Mouse (Mus musculus) forebrain, embryonic 11.5 days (tissue): ENCODE measurements around the gene Hrc. TPM values are rescaled to one million over a fixed set of nuclear protein-coding genes. Genes with fewer than 3 reads are reported as not detected.

ENCODE experiments used
- ATAC-seq: fragments of 200-750 bp; cut with Nextera tagmentation; replicated peaks from 2 replicates; pipeline ENCODE4 v1.8.0; 2017; ENCODE audit warnings: moderate TSS enrichment; ENCODE audit not compliant: low FRiP score
- DNase-seq: peaks from one replicate; pipeline ENCODE4 v3.0.0-alpha.2; 2017; ENCODE audit warnings: low spot score
- H3K27ac ChIP-seq: fragments of 300-500 bp; sonication (generic); 2 replicates; pipeline ENCODE4 v1.5.1; 2014; ENCODE audit warnings: low read depth, low read length
- H3K27me3 ChIP-seq: fragments of 300-500 bp; sonication (generic); 2 replicates; pipeline ENCODE4 v1.6.1; 2014; ENCODE audit warnings: mild to moderate bottlenecking, low read length, mixed read lengths; ENCODE audit not compliant: control insufficient read depth, insufficient read depth
- H3K36me3 ChIP-seq: fragments of 300-500 bp; sonication (generic); 2 replicates; pipeline ENCODE4 v1.6.1; 2014; ENCODE audit warnings: mild to moderate bottlenecking, low read length, moderate library complexity, mixed read lengths; ENCODE audit not compliant: control insufficient read depth, insufficient read depth
- H3K4me1 ChIP-seq: fragments of 300-500 bp; sonication (generic); replicated peaks from 2 replicates; pipeline ENCODE4 v1.6.1; 2014; ENCODE audit warnings: low read length, mixed read lengths; ENCODE audit not compliant: control insufficient read depth, insufficient read depth
- H3K4me2 ChIP-seq: fragments of 300-500 bp; sonication (generic); 2 replicates; pipeline ENCODE4 v1.6.1; 2014; ENCODE audit warnings: low read depth, mild to moderate bottlenecking, low read length, moderate library complexity, mixed read lengths; ENCODE audit not compliant: severe bottlenecking
- H3K4me3 ChIP-seq: fragments of 300-500 bp; sonication (generic); 2 replicates; pipeline ENCODE4 v1.5.1; 2014; ENCODE audit warnings: low read depth, low read length
- H3K9ac ChIP-seq: fragments of 300-500 bp; sonication (generic); 2 replicates; pipeline ENCODE4 v1.6.1; 2014; ENCODE audit warnings: low read length
- H3K9me3 ChIP-seq: fragments of 300-500 bp; sonication (generic); 2 replicates; pipeline ENCODE4 v1.6.1; 2016; ENCODE audit warnings: low read length, mixed read lengths; ENCODE audit not compliant: control insufficient read depth
- WGBS: fragments of 180-500 bp; shearing (Covaris S2); extraction: QIAGEN DNeasy Blood & Tissue Kit; methylation state at CpG from one replicate; pipeline ENCODE4 v1.1.7; 2014; 5-methylcytosine and 5-hydroxymethylcytosine counted together
- polyA plus RNA-seq: library from polyadenylated mRNA; unstranded; fragments of >200 nt; fragmentation: Nextera tagmentation; extraction: Ambion mirVana; gene quantifications from 2 replicates; pipeline ENCODE4 v1.2.1, GENCODE M21; 2014

The Hrc gene
- polyA plus RNA-seq, 1 experiment from 2014 or later = not detected

- Histone ChIP-seq H3K9ac (no peak overlapping the region), H3K27ac (no peak overlapping the region), H3K27me3 (no peaks in the 10 kb centered on the region), H3K9me3 (no peaks in the 10 kb centered on the region), H3K4me2 (no peak overlapping the region), H3K36me3 (no peaks in the 10 kb centered on the region), H3K4me3 (no peak overlapping the region), H3K4me1 (peaks cover 2% of the 10 kb centered on the region; the same call in 1 of the 2 replicates)
- ATAC-seq (no peak), DNase-seq (no peak)
- 66% methylated on average over 14 of the region's 15 CpGs for WGBS
Measured at GRCm38 (mm10) chr7:45308551-45309240, 26.4 kb upstream of the Hrc start.

DNA sequence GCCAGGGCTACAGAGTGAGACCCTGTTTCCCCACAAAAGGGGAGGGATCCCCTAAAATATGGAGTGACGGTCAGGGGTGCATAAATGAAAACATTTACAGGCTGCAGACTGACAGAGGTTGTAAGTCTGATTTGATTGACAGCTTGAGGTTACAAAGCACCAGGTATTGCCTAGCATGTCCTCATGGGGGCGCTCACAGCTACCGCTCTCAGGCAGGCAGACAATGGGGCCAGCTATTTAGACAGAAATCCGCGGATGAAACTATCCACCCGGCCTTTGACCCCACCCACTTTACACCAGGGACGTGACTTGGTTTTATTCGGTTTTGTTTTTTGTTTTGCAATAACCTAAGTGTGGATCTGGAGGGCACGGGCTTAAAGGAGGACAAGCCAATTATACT lies 25.6 kb upstream of the Hrc start:
- peaks cover 2% of the 10 kb centered on the region; the same call in 1 of the 2 replicates for H3K4me1 ChIP-seq
- H3K4me2 ChIP-seq = no peak overlapping the region
- no peak overlapping the region for H3K9ac ChIP-seq
- DNase-seq (peak; percentile 83), ATAC-seq (0 out of 2 replicates have a peak, but pooled peaks have one; percentile 18)
- WGBS = 10% methylated on average over 9 of the region's 9 CpGs
- no peak overlapping the region for H3K4me3 ChIP-seq
- no peaks in the 10 kb centered on the region for H3K9me3 ChIP-seq
- no peak overlapping the region for H3K27ac ChIP-seq
- no peaks in the 10 kb centered on the region for H3K36me3 ChIP-seq
- H3K27me3 ChIP-seq = no peaks in the 10 kb centered on the region

DNA sequence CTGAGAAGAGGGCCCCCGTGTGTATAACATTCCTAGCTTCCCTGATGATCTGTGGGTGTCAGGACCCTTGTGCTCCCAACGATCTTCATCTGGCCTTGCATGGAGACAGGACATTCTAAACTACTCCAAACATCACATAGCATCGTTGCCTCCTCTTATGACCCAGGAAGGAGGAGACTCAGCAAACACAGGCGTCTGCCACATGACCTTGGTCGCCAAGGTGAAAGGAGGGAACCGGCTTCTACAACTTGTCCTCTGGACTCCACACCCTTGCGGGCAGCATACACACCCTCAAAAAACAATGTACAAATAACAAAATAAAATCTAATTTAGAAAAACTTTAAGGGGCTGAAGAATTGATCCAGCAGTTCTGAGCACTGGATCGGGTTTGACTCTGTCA lies 23.1 kb upstream of the Hrc start:
- ATAC-seq (no peak), DNase-seq (no peak)
- H3K4me1 ChIP-seq = no peaks in the 10 kb centered on the region; the same call in 1 of the 2 replicates
- no peaks in the 10 kb centered on the region for H3K36me3 ChIP-seq
- no peak overlapping the region for H3K4me2 ChIP-seq
- H3K9me3 ChIP-seq = no peaks in the 10 kb centered on the region
- 79% methylated on average over 8 of the region's 8 CpGs for WGBS
- no peak overlapping the region for H3K9ac ChIP-seq
- H3K27me3 ChIP-seq = no peaks in the 10 kb centered on the region
- no peak overlapping the region for H3K4me3 ChIP-seq
- H3K27ac ChIP-seq = no peak overlapping the region

- Histone ChIP-seq H3K27me3 (no peaks in the 10 kb centered on the region), H3K4me2 (no peak overlapping the region), H3K4me1 (no peaks in the 10 kb centered on the region; the same call in 1 of the 2 replicates), H3K36me3 (no peaks in the 10 kb centered on the region), H3K9ac (no peak overlapping the region), H3K27ac (no peak overlapping the region), H3K4me3 (no peak overlapping the region), H3K9me3 (no peaks in the 10 kb centered on the region)
- ATAC-seq (no peak), DNase-seq (no peak)
- 34% methylated on average over 10 of the region's 10 CpGs for WGBS
Measured at GRCm38 (mm10) chr7:45312686-45313453, 22.2 kb upstream of the Hrc start.

DNA sequence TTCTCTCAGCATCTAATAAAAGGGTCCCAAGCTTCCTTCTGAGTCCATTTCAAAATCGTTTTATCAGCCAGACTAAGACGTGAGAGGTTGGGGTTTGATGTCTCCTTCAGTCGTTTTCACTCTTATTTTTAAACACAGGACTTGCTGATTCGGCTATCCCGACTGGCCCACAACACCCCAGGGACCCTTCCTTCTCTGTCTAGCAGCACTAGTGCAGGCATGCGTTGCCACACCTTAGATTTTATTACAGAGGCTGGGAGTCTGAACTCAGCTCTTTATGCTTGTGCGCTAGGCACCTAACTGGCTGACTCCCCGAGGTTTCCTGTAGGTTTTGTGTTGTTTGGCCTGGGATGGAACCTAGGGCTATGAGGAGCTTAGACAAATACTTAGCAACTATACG lies 21.6 kb upstream of the Hrc start:
- H3K27me3 ChIP-seq = no peaks in the 10 kb centered on the region
- WGBS = 48% methylated on average over 9 of the region's 9 CpGs
- no peaks in the 10 kb centered on the region for H3K36me3 ChIP-seq
- H3K9ac ChIP-seq = no peak overlapping the region
- ATAC-seq = no peak
- H3K4me3 ChIP-seq = no peak overlapping the region
- no peak overlapping the region; the same call in 1 of the 2 replicates for H3K27ac ChIP-seq
- DNase-seq = no peak
- H3K4me2 ChIP-seq = no peak overlapping the region
- H3K4me1 ChIP-seq = no peaks in the 10 kb centered on the region; the same call in 1 of the 2 replicates
- no peaks in the 10 kb centered on the region for H3K9me3 ChIP-seq

GRCm38 (mm10) chr7:45315182-45315701 lies 19.8 kb upstream of the Hrc start:
- DNase-seq (no peak), ATAC-seq (no peak)
- Histone ChIP-seq H3K4me1 (no peaks in the 10 kb centered on the region), H3K36me3 (no peaks in the 10 kb centered on the region), H3K4me3 (no peak overlapping the region), H3K9me3 (no peaks in the 10 kb centered on the region), H3K27ac (no peak overlapping the region), H3K9ac (no peak overlapping the region), H3K27me3 (no peaks in the 10 kb centered on the region; the same call in 1 of the 2 replicates), H3K4me2 (no peak overlapping the region)
- WGBS = 90% methylated on average over 10 of the region's 10 CpGs

DNA sequence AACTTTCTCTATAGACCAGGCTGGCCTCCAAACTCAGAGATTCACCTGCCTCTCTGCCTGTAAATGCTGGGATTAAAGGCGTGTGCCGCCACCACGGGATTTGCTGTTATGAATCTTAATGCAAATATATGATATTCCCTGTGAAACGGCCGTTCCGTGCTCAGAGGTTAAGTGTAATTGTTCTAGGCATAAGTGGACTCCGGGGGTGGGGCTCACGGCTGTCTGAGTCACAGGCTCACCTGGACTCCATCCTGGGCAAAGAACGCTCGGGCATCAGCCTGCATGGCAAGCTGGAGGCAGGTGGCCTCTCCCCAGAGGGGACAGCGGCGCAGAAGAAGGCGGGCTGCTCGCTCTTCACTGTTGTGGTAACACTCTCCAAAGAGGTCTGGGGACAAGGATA lies 18.6 kb upstream of the Hrc start:
- Histone ChIP-seq H3K27ac (no peak overlapping the region), H3K9me3 (no peaks in the 10 kb centered on the region), H3K4me1 (no peaks in the 10 kb centered on the region), H3K27me3 (no peaks in the 10 kb centered on the region; the same call in 1 of the 2 replicates), H3K4me3 (no peak overlapping the region), H3K4me2 (no peak overlapping the region), H3K9ac (no peak overlapping the region), H3K36me3 (no peaks in the 10 kb centered on the region)
- ATAC-seq (no peak), DNase-seq (no peak)
- WGBS = 94% methylated on average over 14 of the region's 14 CpGs

DNA sequence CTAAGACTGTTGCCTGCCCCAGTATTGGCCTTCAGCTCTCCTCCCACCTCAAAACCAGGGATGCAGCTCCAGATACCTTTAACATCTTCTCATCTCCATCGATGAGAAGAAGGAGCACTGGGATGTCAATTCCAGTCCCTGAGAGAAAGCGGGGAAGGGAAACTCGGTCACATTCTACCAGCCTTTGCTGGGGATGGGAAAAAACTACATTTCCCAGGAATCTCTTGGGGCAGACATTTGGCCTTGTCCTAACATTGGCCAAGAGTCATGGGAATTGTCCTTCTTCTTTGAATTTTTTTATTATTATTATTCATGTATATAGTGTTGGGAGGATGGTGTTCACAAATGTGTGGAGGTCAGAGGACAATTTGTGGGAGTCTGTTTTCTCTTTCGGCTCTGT lies 12.8 kb upstream of the Hrc start:
- H3K36me3 ChIP-seq = no peaks in the 10 kb centered on the region
- no peak overlapping the region for H3K4me3 ChIP-seq
- H3K9ac ChIP-seq = no peak overlapping the region
- H3K27ac ChIP-seq = no peak overlapping the region
- ATAC-seq (no peak), DNase-seq (no peak)
- H3K9me3 ChIP-seq = no peaks in the 10 kb centered on the region
- H3K4me2 ChIP-seq = no peak overlapping the region
- no peaks in the 10 kb centered on the region; the same call in 1 of the 2 replicates for H3K27me3 ChIP-seq
- H3K4me1 ChIP-seq = no peaks in the 10 kb centered on the region
- WGBS = 90% methylated on average over 4 of the region's 4 CpGs
